Mouse (Mus musculus): ENCODE measurements around the gene Pcyt2.

DNA sequence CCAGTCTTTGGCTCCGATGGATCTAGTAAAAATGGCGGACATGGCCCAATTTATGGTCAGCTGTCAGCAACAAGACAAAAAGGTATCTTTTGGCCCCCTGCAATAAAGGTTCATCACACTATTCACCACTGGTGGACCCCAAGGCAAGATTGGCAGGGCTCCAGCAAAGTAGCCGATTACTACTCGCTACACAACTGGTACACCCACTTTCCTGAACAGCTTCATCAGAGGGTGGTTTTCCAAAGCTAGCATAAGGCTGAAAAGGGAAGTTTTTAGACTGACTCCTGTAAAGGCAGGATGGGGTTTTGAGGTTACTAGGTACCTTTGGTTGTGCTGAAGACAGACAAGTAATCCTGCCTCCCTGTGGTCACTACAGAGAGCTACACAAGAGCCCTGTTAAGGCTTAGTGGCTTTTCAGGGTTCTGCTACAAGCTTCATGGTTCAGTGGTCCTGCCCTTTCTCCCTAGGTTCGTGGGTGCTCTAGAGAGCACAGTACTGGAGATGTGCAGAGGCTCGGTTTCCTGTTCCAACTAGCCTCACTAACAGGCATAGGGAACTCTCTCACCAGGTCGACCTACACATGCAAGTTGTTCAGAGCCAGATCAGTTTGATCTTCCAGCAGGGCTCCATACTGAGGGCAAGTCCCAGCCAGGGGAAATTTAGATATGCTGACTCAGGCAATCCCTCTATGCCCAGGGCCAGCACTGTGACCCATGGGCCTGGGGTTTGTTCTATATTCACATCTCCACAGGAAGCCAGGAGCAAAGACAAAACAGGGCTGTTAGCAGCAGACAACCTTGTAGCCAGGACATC, 40.3 kb downstream of the Pcyt2 start:
- TF ChIP-seq CTCF (IDR thresholded peaks at IDR 0.05; ENCODE audit: low read depth, low read length) (no peak), GATA1 (IDR thresholded peaks at IDR 0.05; ENCODE audit: borderline replicate concordance, low read length) (no peak), TAL1 (conservative IDR thresholded peaks at IDR 0.05; ENCODE audit: low read depth, low read length) (no peak), POLR2AphosphoS5 (IDR thresholded peaks at IDR 0.05; ENCODE audit: insufficient replicate concordance, low read depth, low read length) (no peak; the same call in 1 of the 2 replicates), GATA2 (IDR thresholded peaks at IDR 0.05; ENCODE audit: borderline replicate concordance, low read depth, low read length) (no peak)
